Comparison of ENCODE assay signal across 27 mouse cellular contexts in genomic region chr9:34883122-34883521, GRCm38 (mm10).
DNase-seq lines count a peak whose midpoint lies in the region; ATAC-seq lines count a peak whose summit lies in the region.
"Had no signal": no experiment of that assay in that cellular context is flagged by ENCODE, and none has a peak within 500 bp of the region (broad histone marks: within the 10 kb centered on the region; RNA-seq: fewer than 3 reads in every experiment).

No protein-coding gene starts in this region.

- WGBS in hindbrain, embryonic 10.5 days, result 13% methylated on average over 4 of the region's 4 CpGs
- WGBS in hindbrain, embryonic 13.5 days, result 19% methylated on average over 4 of the region's 4 CpGs
- 25% methylated on average over 4 of the region's 4 CpGs for WGBS in neural tube, embryonic 15.5 days
- WGBS in forebrain, embryonic 13.5 days, result 31% methylated on average over 4 of the region's 4 CpGs

- H3K4me1 ChIP-seq in hindbrain, embryonic 10.5 days (replicated peaks), result peaks cover 33% of the 10 kb centered on the region
- H3K4me1 ChIP-seq in hindbrain, embryonic 13.5 days (replicated peaks), result peaks cover 33% of the 10 kb centered on the region
- H3K4me1 ChIP-seq in neural tube, embryonic 15.5 days, result peaks cover 22% of the 10 kb centered on the region
- peaks cover 24% of the 10 kb centered on the region for H3K4me1 ChIP-seq in forebrain, embryonic 13.5 days
- H3K4me1 ChIP-seq: liver, embryonic 12.5 days had no signal

- H3K4me2 ChIP-seq in hindbrain, embryonic 13.5 days, result no peak overlapping the region
- no peak overlapping the region for H3K4me2 ChIP-seq in neural tube, embryonic 15.5 days
- no peak overlapping the region for H3K4me2 ChIP-seq in forebrain, embryonic 13.5 days
- H3K4me2 ChIP-seq: heart, embryonic 13.5 days; hindbrain, embryonic 14.5 days; limb, embryonic 13.5 days; liver, embryonic 12.5 days; midbrain, embryonic 12.5 days; neural tube, embryonic 13.5 days had no signal

- no peaks in the 10 kb centered on the region for H3K36me3 ChIP-seq in hindbrain, embryonic 10.5 days
- no peaks in the 10 kb centered on the region for H3K36me3 ChIP-seq in hindbrain, embryonic 13.5 days
- H3K36me3 ChIP-seq in neural tube, embryonic 15.5 days, result no peaks in the 10 kb centered on the region
- no peaks in the 10 kb centered on the region for H3K36me3 ChIP-seq in forebrain, embryonic 13.5 days (ENCODE audit: poor library complexity, severe bottlenecking)
- H3K36me3 ChIP-seq: heart, embryonic 13.5 days; limb, embryonic 13.5 days; liver, embryonic 12.5 days; midbrain, embryonic 12.5 days; neural tube, embryonic 13.5 days had no signal

- peak; percentile 16 for DNase-seq in hindbrain, embryonic 10.5 days (ENCODE audit: low spot score)
- DNase-seq in NIH3T3 (ENCODE audit: low read depth), result peak; percentile 23
- DNase-seq in brain, adult 2 months (ENCODE audit: low read depth, low spot score), result peak; percentile 93
- peak; percentile 81 for DNase-seq in cerebellum, adult 9-10 months
- no peak for DNase-seq in ovary, postnatal 10 days (ENCODE audit: low spot score)
- DNase-seq: adrenal gland, postnatal 10 days; gastrocnemius, postnatal 25 days; heart, adult 18-20 months; heart, postnatal 14 days; kidney, adult 2 months; kidney, postnatal 14 days; layer of hippocampus, postnatal 36 days; lung, adult 18-20 months; lung, postnatal 10 days; right cerebral cortex, postnatal 14 days; spleen, adult 18-20 months had no signal

- ATAC-seq in hindbrain, embryonic 13.5 days (ENCODE audit: low FRiP score), result no peak
- ATAC-seq in neural tube, embryonic 15.5 days (ENCODE audit: low FRiP score), result no peak
- ATAC-seq in forebrain, embryonic 13.5 days, result no peak
- ATAC-seq: liver, embryonic 12.5 days; Patski had no signal

- peak overlapping the region; percentile 50; the same call in 1 of the 2 replicates for H3K27ac ChIP-seq in hindbrain, embryonic 10.5 days
- H3K27ac ChIP-seq in hindbrain, embryonic 13.5 days, result no peak overlapping the region
- H3K27ac ChIP-seq in neural tube, embryonic 15.5 days (replicated peaks), result no peak overlapping the region
- no peak overlapping the region for H3K27ac ChIP-seq in forebrain, embryonic 13.5 days
- H3K27ac ChIP-seq: heart, embryonic 13.5 days; hindbrain, embryonic 14.5 days; limb, embryonic 13.5 days; liver, embryonic 12.5 days; midbrain, embryonic 12.5 days; neural tube, embryonic 13.5 days had no signal

- no peak overlapping the region for H3K4me3 ChIP-seq in hindbrain, embryonic 10.5 days
- no peak overlapping the region for H3K4me3 ChIP-seq in hindbrain, embryonic 13.5 days
- H3K4me3 ChIP-seq in neural tube, embryonic 15.5 days (replicated peaks), result no peak overlapping the region
- no peak overlapping the region for H3K4me3 ChIP-seq in forebrain, embryonic 13.5 days
- H3K4me3 ChIP-seq: heart, embryonic 13.5 days; limb, embryonic 13.5 days; liver, embryonic 12.5 days; midbrain, embryonic 12.5 days; myocyte; neural tube, embryonic 13.5 days had no signal

- H3K9ac ChIP-seq in hindbrain, embryonic 13.5 days, result no peak overlapping the region
- H3K9ac ChIP-seq in neural tube, embryonic 15.5 days (replicated peaks), result no peak overlapping the region
- H3K9ac ChIP-seq in forebrain, embryonic 13.5 days, result no peak overlapping the region
- H3K9ac ChIP-seq: heart, embryonic 13.5 days; hindbrain, embryonic 14.5 days; limb, embryonic 13.5 days; liver, embryonic 12.5 days; midbrain, embryonic 12.5 days; neural tube, embryonic 13.5 days had no signal

- H3K27me3 ChIP-seq in hindbrain, embryonic 10.5 days (ENCODE audit: insufficient read depth, poor library complexity, severe bottlenecking), result peaks cover 18% of the 10 kb centered on the region
- 0 out of 2 replicates have a peak, but pooled peaks cover 7% of the 10 kb centered on the region for H3K27me3 ChIP-seq in hindbrain, embryonic 13.5 days
- 0 out of 2 replicates have a peak, but pooled peaks cover 2% of the 10 kb centered on the region for H3K27me3 ChIP-seq in neural tube, embryonic 15.5 days (replicated peaks)
- no peaks in the 10 kb centered on the region for H3K27me3 ChIP-seq in forebrain, embryonic 13.5 days
- H3K27me3 ChIP-seq: heart, embryonic 13.5 days; limb, embryonic 13.5 days; liver, embryonic 12.5 days; midbrain, embryonic 12.5 days; neural tube, embryonic 13.5 days had no signal

- H3K9me3 ChIP-seq in hindbrain, embryonic 10.5 days, result no peaks in the 10 kb centered on the region
- no peaks in the 10 kb centered on the region for H3K9me3 ChIP-seq in hindbrain, embryonic 13.5 days
- H3K9me3 ChIP-seq in neural tube, embryonic 15.5 days (replicated peaks), result no peaks in the 10 kb centered on the region
- H3K9me3 ChIP-seq in forebrain, embryonic 13.5 days (replicated peaks), result no peaks in the 10 kb centered on the region
- H3K9me3 ChIP-seq: heart, embryonic 13.5 days; limb, embryonic 13.5 days; liver, embryonic 12.5 days; midbrain, embryonic 12.5 days; neural tube, embryonic 13.5 days had no signal
